Mouse (Mus musculus): ENCODE data around the gene Aspm.
"Not testable (repeated sequence)": the region's sequence is repeated elsewhere in the genome, so short reads cannot be mapped to it uniquely, and the experiment has no call there.

Aspm gene

DNA sequence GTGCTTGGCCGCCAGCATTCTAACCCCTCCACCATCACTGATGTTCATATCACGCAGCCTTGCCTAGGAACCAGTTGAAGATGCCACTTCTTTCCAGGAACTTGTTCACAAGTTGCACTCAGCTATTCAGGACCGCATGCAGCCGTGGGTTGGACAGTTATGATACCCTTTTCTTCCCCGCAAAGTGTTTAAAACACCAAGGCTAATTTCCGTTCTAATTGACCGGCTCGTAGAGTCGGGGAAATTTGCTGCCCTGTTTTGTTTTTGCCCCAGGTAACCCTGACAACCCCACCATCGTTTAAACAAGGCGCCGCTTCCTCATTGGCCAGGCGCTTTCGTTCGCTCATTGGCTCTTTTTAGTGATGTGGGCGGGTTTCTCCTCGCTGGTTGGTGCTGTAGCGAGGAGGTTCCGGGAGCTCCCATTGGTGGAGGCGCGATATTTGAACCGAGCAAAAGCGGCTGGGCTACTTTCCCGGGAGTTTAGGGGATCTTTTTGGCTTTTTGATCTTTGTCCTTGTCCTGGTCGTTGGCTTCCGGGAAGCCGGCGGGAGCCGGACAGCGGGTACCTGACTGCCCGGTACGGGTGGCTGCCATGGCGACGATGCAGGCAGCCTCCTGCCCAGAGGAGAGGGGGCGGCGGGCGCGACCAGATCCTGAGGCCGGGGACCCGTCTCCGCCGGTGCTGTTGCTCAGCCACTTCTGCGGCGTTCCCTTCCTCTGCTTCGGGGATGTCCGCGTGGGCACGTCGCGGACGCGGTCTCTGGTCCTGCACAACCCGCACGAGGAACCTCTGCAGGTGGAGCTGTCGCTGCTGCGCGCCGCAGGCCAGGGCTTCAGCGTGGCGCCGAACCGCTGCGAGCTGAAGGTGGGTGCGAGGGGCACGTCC, at the start of gene Aspm:
Gene Aspm, plus strand, starts transcription at position 433 of the 886 bp plus-strand sequence.
- DNase-seq (ENCODE audit: low read depth, low spot score): peak; percentile 91

DNA sequence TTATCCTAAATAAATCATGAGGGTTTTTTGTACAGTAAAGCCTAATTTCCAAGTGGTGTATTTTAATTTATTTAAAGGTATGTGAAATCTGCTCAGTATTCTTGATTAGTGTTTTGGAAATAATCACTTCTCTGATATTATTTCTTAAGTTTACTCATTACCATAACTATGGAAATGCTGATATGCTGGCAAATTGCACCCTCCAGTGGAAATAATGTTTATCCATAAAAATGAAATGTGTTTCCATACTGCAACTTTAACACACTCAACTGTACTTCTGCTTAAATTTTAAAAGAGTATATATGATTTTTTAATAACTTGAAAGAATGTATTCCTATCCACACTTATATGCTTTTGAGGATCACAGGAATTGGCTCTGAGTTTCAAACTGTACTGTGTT, 48.8 kb upstream of the Aspm start:
- no peak for DNase-seq (ENCODE audit: low read depth, low spot score)

DNA sequence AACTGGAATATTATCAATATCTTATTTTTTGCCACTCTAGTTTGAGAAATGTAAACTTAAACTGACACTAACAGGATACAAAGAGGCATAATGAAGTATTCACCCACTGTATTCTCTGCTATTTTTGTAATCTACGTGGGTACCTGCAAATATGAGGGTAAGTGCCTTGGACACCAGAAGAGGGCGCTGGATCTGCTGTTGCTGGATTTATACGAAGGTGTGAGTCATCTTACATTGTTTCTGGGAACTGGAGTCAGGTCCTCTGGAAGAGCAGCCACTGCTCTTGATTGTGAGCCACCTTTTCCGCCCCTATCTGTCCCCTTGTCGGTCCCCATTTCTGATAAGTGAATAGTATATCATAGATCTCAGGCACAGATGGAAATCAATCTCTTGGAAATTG, 46.9 kb upstream of the Aspm start:
- no peak for DNase-seq (ENCODE audit: low read depth, low spot score)

DNA sequence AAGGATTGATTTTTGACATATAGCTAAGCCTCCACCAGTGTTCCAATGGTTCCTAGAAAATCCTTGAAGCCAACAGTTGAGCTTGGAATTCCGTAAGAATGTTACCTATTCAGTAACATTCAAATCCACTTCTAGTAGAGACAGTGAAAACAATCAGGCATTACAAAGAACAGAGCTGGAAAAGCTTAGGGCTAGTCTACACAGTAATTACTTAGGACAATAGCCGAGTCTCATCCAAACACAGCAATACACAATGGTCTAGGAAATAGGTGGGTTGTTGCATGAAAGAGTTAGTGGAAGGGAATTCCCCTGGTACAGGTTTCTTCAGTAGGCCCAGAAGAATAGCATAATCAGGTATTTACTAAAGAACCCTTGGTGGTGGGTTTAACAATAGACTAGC, 42.2 kb upstream of the Aspm start:
- DNase-seq (ENCODE audit: low read depth, low spot score): not testable (repeated sequence)

DNA sequence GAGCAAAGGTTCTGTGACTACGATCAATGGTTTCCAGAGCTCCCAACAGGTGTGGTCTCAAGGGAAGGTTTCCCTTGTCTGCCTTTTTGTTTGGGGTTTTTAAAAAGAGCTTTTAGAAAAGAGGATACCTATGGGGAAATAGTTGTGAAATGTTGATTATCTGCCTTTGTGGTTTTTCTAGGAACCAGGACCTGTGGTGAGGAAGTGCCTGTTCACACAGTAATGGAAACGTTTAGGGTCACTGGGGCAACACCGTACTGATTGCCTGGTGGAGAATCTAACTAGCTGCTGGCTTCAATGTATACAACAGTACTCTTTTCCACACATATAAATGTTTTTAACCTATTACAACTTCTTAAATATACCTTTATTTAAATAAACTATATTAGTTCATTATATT, 41.1 kb upstream of the Aspm start:
- DNase-seq (ENCODE audit: low read depth, low spot score): no peak

DNA sequence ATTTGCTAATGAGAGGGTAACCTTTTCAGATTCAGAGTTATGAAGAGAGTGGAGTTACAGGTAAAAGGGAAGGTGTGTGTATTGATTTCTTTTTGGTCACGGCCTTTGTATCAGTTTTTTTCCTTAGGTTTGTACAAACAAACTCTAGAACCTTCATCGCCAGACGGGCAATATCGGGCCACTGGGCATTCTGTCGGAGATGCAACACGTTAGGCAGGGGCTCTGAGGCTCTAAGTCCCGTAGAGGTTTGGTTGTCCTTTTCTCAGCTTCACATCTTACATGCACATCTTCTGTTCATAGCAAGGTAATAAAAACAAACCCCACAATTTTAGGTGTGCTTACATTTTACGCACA, 33.1 kb upstream of the Aspm start:
- DNase-seq (ENCODE audit: low read depth, low spot score): no peak

DNA sequence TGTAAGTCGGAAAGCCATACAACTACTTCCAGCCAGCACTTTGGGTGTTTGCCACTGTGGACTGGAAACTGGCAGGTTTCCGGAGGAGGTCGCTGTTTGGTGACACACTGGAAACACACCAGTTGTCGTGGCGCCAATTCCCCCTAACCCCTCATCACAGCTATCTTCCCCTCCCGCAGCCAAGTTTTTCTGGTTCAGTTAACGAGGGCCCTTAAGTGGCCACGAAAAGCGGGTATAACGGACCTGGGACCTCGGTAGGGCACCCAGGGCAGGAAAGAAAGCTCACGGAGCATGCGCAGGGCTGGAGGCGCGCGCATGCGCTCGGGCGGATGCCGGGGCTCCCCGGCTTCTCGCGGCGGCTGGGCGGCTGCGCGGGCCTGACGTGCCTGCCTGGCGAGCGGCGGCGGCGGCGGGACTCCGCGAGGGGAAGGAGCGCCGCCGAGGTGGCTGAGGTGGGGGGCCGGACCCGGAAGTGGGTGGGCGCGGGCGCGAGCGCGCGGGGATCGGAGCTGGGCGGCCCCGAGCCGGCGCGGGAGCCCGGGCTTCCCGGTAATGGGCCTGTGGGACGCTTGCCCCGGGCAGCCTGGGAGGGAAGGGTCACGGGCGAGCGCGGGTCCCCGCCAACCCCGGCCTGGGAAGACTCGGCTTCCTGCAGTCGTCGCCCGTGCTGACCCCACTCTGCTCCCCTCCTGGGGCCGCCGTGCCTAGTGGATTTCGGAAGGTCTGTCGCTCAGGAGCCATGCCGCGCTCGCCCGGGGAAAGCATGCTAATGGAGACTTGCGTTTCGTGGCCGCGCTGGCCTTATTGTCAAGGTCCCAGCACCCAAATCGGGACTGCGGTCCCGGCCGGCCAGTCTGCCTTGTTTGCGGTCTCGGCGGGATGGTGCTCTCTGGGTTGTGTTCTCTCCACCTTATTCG, 32.4 kb upstream of the Aspm start, which contains the start of gene Zbtb41:
Gene Zbtb41, plus strand, starts transcription at position 414 of the 917 bp plus-strand sequence.
- DNase-seq (ENCODE audit: low read depth, low spot score): peak; percentile 84

DNA sequence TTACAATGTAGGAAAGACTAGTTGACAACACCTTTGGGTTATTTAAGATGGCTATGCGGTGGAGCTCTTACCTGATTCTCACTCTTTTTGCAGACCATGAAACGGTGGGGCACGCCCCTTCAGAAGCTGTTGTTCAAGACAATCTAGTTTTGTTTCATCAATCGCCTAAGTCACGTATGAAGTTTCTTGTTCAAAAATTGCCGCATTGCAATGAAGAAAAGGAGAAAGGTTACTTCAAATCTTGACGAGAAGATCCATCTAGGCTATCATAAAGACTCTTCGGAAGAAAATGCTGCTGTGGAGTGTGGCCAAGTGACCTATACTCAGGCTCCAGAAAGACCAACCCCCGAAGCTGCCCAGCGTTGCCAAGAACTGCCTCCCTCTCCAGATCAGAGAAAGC, 31.6 kb upstream of the Aspm start:
- no peak for DNase-seq (ENCODE audit: low read depth, low spot score)

DNA sequence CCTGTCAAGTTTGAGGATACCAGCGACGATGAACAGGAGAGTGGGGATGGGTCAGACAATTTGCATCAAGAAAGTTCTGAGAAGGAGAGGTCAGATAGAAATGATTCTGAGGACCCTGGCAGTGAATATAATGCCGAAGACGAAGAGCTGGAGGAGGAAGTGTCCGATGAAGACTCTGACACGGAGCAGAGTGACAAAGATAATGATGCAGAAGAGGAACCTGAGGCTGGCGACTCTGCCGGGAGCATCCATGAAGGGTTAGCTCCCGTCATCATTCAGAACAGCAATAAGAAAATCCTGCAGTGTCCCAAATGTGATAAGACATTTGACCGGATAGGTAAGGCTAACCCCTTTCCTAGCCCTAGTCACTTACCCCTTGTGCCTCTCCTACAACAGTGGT, 30.6 kb upstream of the Aspm start:
- no peak for DNase-seq (ENCODE audit: low read depth, low spot score)

DNA sequence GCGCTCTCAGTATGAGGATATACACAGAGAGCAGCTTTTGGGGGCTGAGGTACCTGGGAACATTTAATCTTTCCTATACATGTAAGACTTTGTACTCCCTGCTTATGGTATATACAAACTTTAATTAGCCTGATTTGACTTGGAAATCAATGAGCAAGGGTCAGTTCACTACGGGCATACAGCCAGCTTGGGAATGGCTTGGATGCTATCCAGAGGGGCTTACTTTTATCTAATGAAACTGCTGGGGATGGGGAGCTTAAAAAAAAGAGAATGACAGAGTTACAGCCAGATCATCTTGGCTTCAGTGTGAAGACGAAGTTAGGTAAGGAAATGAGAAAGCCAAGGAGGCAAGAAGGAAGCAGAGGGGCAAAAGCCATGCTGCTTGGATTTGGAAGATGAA, 29.6 kb upstream of the Aspm start:
- DNase-seq (ENCODE audit: low read depth, low spot score): no peak

DNA sequence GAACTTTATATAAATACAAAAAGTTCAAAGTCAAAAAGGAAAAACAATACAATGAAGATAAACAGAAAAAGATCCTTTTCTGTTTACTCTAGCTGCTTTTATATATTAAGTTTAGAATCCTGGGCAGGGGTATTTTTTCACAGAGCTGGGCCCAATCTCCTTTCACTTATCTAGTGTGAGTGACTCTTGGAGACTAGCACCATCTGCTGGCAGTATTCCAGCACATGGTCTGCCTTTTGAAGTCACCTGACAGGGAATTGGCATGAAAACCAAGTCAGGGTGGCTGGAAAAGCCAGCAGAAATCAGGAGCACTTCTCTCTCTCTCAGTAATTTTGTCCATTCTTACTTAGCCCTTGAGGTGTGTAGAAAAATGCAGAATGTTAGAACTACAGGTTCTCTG, 16.2 kb upstream of the Aspm start:
- DNase-seq (ENCODE audit: low read depth, low spot score): no peak

DNA sequence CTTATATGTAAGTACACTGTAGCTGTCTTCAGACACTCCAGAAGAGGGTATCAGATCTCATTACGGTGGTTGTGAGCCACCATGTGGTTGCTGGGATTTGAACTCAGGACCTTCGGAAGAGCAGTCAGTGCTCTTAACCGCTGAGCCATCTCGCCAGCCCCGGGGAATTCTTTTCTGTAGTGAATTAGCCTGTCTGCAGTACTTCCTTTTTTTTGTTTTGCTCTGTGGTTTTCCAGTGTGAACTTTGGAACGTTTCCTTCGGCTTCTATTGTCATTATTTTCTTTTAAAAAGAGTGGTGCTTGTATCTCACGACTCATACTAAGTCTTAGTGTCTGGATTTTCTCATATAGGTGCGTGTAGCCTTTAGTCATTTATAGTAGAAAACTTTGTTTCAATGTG, 11.5 kb upstream of the Aspm start:
- DNase-seq (ENCODE audit: low read depth, low spot score): not testable (repeated sequence)

DNA sequence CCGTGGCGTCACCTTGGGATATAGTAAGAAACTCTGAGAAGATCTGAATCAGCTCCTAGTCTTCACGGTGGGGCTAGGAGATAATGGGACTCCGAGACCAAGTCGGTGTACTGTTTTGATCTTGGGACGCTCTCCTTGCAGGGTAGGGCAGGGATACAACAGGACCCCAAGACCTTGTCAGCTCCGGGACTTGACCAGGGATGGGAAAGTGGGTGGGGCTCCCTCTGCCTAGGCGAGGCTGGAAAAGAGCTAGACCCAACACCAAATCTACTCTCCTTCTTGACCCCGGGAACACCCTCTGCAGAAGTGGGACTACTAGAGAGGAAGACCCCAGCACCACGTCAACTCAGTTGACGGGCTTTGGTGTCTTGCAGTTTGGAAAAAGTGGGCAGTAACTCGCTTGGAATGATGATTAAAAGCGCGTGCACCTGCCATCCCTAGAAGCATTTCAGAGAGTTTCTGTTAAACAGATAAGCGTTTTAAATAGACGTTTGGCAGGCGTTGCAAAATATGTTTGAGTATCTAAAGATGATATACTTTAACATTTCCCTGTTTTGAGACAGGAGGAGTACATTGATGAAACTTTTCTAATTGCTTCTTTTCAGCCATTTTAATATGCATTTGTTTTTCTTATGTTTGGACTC, 776 bp downstream of the Aspm start:
- DNase-seq (ENCODE audit: low read depth, low spot score): peak; percentile 22

DNA sequence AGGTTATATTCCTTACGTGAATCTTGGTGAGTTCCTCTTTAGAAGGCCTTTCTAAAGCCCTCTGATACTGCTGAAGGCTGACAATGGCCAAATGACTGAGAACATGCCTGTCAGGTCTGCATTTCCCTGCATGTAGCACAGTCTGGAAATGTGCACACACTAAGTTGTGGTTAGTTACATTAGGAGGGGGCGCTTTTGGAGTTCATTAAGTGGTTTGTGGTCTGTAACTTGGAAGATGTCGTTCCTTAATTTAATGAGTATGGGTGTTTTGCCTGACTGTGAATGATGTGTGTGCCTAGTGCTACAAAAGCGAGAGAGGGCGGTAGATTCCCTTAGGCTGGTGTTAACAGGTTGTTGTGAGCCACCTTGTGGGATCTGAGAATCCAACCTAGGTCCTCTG, 6.2 kb downstream of the Aspm start:
- no peak for DNase-seq (ENCODE audit: low read depth, low spot score)

DNA sequence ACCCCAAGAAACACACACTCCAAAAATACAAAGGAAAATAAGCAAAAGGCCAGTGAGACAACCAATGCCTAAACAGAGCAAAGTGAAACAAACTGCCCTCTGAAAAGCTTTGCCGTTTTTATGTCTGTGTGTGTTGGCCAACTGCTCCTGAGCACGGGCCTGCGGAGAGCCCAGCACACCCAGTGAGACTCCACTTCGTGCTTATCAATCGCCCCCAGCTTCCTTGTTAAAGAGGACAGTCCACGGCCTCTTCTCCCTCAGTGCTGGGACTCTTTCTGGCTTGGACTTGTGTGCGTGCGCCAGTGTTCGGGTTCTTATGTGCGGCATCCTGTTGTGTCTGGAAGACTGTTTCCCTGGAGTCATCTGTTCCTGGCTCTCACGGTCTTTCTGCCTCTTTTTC, 11.4 kb downstream of the Aspm start:
- DNase-seq (ENCODE audit: low read depth, low spot score): no peak

DNA sequence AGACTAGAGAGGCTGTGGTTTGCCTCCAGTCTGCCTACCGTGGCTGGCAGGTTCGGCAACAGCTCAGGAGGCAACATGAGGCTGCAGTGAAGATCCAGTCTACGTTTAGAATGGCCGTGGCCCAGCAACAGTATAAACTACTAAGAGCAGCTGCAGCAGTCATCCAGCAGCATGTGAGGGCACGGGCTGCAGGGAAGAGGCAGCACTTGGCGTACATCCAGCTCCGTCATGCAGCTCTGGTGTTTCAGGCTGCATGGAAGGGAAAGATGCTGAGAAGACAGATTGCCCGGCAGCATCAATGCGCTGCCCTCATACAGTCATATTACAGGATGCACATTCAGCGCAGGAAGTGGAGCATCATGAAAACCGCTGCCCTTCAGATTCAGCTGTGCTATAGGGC, 24.3 kb downstream of the Aspm start:
- no peak for DNase-seq (ENCODE audit: low read depth, low spot score)

DNA sequence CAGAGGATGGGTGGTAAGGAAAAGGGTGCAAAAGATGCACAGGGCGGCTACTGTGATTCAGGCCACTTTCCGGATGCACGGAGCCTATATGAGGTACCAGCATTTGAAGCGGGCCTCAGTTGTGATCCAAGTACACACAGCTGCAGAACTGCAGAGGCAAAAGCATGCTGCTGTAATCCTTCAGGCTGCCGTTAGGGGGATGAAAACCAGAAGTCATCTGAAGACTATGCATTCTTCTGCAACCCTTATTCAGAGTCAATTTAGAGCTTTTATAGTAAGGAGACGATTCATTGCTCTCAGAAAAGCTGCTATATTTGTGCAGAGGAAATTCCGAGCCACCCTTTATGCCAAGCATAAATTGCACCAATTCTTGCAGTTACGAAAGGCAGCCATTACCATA, 25.7 kb downstream of the Aspm start:
- DNase-seq (ENCODE audit: low read depth, low spot score): no peak

DNA sequence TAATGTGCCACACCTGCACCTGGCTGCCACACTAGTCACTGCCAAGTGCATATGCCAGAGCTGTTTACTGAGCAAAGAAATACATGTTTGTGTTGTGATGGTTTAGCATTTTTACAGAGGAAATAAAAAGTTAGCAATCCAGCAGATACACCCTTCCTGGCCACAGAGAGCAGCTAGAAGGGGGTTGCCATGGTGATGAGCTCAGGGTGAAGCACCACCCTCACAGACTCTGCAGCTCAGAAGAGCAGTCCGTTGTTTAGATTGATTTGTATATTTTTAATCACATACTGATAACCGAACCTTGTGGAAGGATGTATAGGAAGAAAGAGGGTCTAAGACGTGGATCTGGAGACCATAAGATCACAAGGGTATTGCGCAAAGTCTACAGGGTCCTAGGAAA, 26.6 kb downstream of the Aspm start:
- DNase-seq (ENCODE audit: low read depth, low spot score): no peak

DNA sequence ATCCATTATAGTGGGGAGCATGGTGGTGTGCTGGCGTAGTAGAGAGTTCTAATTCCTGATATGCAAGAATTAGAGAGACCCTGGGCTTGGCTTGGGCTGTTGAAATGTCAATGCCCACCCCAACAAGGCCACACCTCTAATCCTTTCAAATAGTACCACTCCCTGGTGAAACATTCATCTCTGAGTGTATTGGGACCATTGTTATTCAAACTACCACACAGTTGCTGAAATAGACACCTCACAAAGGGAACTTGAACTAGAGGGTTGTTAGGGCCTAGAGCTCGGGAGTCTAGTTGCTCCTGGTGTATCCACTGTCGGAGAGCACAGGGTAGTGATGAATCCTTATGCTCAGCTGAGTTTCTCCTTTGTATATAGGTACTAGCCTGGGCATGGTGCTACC, 40.1 kb downstream of the Aspm start:
- no peak for DNase-seq (ENCODE audit: low read depth, low spot score)

DNA sequence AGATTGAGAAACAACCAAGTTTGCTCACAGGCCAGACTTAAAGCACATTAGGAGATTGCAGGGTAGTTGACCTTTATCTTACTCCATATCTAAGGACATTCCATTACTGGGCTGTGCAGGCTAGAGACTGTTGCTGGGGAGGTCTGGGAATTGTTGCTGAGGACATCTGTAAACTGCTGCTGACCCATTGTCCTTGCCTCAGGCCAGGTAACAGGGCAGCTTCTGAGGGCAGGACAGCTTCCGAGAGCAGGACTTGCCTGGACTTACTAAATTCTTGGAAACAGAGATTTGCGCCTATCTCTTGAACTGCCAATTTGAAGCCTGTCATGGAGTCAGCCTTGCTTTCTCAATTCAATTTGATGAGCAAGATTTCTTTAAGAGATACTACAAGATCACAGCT, 40.8 kb downstream of the Aspm start:
- no peak for DNase-seq (ENCODE audit: low read depth, low spot score)

DNA sequence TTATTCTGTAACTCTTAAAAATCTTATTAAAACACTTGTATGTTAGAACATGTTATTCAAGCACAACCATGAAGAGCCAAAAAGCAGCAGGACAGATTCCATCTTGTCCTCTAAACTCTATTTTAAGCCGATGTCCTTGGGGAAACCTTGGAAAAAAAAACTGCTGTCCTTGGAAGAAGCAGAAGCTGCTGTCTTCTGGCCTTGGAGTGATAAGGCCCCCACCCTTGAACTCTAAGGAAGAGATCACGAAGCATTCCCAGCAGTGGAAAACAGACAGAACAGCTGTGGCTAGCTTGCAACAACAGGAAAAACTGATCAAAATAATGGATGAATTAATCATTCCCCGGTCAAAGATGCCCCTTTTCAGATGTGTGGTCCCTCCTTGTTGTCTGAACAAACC, 41.6 kb downstream of the Aspm start:
- DNase-seq (ENCODE audit: low read depth, low spot score): no peak

DNA sequence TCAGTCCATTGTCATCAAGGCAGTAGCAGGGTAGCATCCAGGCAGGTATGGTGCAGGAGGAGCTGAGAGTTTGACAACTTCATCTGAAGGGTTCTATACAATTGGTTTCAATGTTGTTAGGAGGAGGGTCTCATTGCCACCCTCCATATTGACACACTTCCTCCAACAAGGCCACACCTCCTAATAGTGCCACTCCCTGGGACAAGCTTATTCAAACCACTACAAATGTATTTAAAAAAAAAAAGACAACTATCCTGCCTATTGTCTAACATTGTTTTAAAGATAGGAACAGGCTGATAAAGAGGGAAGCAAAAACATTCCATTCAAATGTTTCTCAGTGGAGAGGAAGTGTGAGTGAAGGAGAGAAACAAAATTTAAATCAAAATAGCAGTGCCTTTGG, 45.2 kb downstream of the Aspm start:
- DNase-seq (ENCODE audit: low read depth, low spot score): no peak
